ENCODE assay signal across 9 mouse cellular contexts in genomic region chr11:16257011-16257410, GRCm38 (mm10). TPM values are rescaled to one million over a fixed set of nuclear protein-coding genes. Genes with fewer than 3 reads are reported as not detected.
DNase-seq lines count a peak whose midpoint lies in the region; ATAC-seq lines count a peak whose summit lies in the region.
"Had no signal": no experiment of that assay in that cellular context is flagged by ENCODE, and none has a peak within 500 bp of the region (broad histone marks: within the 10 kb centered on the region; RNA-seq: fewer than 3 reads in every experiment).

No protein-coding gene starts in this region.

- no peak overlapping the region for H3K27ac ChIP-seq in embryonic facial prominence, embryonic 15.5 days (replicated peaks)
- H3K27ac ChIP-seq in hindbrain, embryonic 14.5 days = peak overlapping the region; percentile 77
- peak overlapping the region; percentile 87 for H3K27ac ChIP-seq in midbrain, embryonic 15.5 days

- DNase-seq in layer of hippocampus, adult 9-11 months = peak; percentile 11
- no peak for DNase-seq in layer of hippocampus, adult 8-10 months (ENCODE audit: low spot score in 2 of 2)
- no peak for DNase-seq in hindbrain, embryonic 14.5 days (ENCODE audit: low spot score)
- DNase-seq in yolk sac, embryonic 10.5 days (ENCODE audit: low spot score) = no peak
- DNase-seq in natural killer cell, adult 2 months (ENCODE audit: low spot score in 2 of 2) = no peak
- no peak for DNase-seq in urinary bladder, postnatal 4 days (ENCODE audit: low spot score in 2 of 2)

- peak overlapping the region; percentile 94 for H3K4me2 ChIP-seq in embryonic facial prominence, embryonic 15.5 days (replicated peaks)
- peak overlapping the region; percentile 87 for H3K4me2 ChIP-seq in hindbrain, embryonic 14.5 days (replicated peaks)
- H3K4me2 ChIP-seq in midbrain, embryonic 15.5 days = peak overlapping the region; percentile 67

- ATAC-seq in embryonic facial prominence, embryonic 15.5 days (ENCODE audit: insufficient number of reproducible peaks, low FRiP score, low TSS enrichment, low read depth) = no peak
- ATAC-seq in hindbrain, embryonic 14.5 days (ENCODE audit: low FRiP score) = peak; percentile 16; the same call in 1 of the 2 replicates
- ATAC-seq in midbrain, embryonic 15.5 days (replicated peaks) = peak; percentile 9

- peak overlapping the region; percentile 55 for H3K4me3 ChIP-seq in embryonic facial prominence, embryonic 15.5 days (replicated peaks)
- peak overlapping the region; percentile 51 for H3K4me3 ChIP-seq in hindbrain, embryonic 14.5 days (replicated peaks; ENCODE audit: low read length)
- peak overlapping the region; percentile 62 for H3K4me3 ChIP-seq in midbrain, embryonic 15.5 days

- H3K4me1 ChIP-seq in embryonic facial prominence, embryonic 15.5 days = peaks cover 10% of the 10 kb centered on the region
- peaks cover 10% of the 10 kb centered on the region; the same call in 1 of the 2 replicates for H3K4me1 ChIP-seq in hindbrain, embryonic 14.5 days (replicated peaks; ENCODE audit: control insufficient read depth, insufficient read depth, low read length)
- H3K4me1 ChIP-seq in midbrain, embryonic 15.5 days = peaks cover 12% of the 10 kb centered on the region

- no peaks in the 10 kb centered on the region for H3K36me3 ChIP-seq in embryonic facial prominence, embryonic 15.5 days
- H3K36me3 ChIP-seq in hindbrain, embryonic 14.5 days (replicated peaks; ENCODE audit: control insufficient read depth, insufficient read depth) = no peaks in the 10 kb centered on the region
- H3K36me3 ChIP-seq in midbrain, embryonic 15.5 days (replicated peaks) = no peaks in the 10 kb centered on the region

- no peaks in the 10 kb centered on the region for H3K9me3 ChIP-seq in embryonic facial prominence, embryonic 15.5 days (replicated peaks)
- H3K9me3 ChIP-seq in hindbrain, embryonic 14.5 days (ENCODE audit: control insufficient read depth, low read length) = no peaks in the 10 kb centered on the region
- no peaks in the 10 kb centered on the region for H3K9me3 ChIP-seq in midbrain, embryonic 15.5 days

- WGBS in embryonic facial prominence, embryonic 15.5 days = 20% methylated on average over 7 of the region's 7 CpGs
- 19% methylated on average over 7 of the region's 7 CpGs for WGBS in hindbrain, embryonic 14.5 days
- 9% methylated on average over 7 of the region's 7 CpGs for WGBS in midbrain, embryonic 15.5 days

- no peak overlapping the region for H3K9ac ChIP-seq in embryonic facial prominence, embryonic 15.5 days
- peak overlapping the region; percentile 64 for H3K9ac ChIP-seq in hindbrain, embryonic 14.5 days
- H3K9ac ChIP-seq in midbrain, embryonic 15.5 days = peak overlapping the region; percentile 79

- peaks cover 35% of the 10 kb centered on the region for H3K27me3 ChIP-seq in embryonic facial prominence, embryonic 15.5 days
- peaks cover 23% of the 10 kb centered on the region for H3K27me3 ChIP-seq in hindbrain, embryonic 14.5 days (ENCODE audit: control insufficient read depth, insufficient read depth, low read length)
- no peaks in the 10 kb centered on the region for H3K27me3 ChIP-seq in midbrain, embryonic 15.5 days (replicated peaks)

RNA-seq across cellular contexts. Expression of gene Vstm2a, which starts 0.5 kb away (rescaled TPM):
- 100 to 1,000 TPM; 128 to 160 (median 140) TPM for total RNA-seq in layer of hippocampus, adult 8-10 months (2022)
- 7.0 and 8.6 TPM in 2 replicates for polyA plus RNA-seq in embryonic facial prominence, embryonic 15.5 days (2015; fragmentation: Nextera tagmentation; extraction: Ambion mirVana)
- polyA plus RNA-seq in hindbrain, embryonic 14.5 days (2014; fragmentation: Nextera tagmentation; extraction: Ambion mirVana) = 94.5 and 117 TPM in 2 replicates
- polyA plus RNA-seq in midbrain, embryonic 15.5 days (2015; fragmentation: Nextera tagmentation; extraction: Ambion mirVana) = 64.5 and 69.0 TPM in 2 replicates
- total RNA-seq: neutrophil, adult 5-6 weeks had no signal
